Mouse (Mus musculus): ENCODE measurements at regions not wholly inside any gene's neighbourhood (a gene's known extent, or its start where the extent isn't known, plus 50 kb on each side); places are given as distances from the start of the nearest gene placed in this dataset.
"Not testable (repeated sequence)": the region's sequence is repeated elsewhere in the genome, so short reads cannot be mapped to it uniquely, and the experiment has no call there.

GRCm38 (mm10) chr6:140231537-140231936 is 190.3 kb upstream of the Plcz1 start:
- DNase-seq (ENCODE audit: low spot score in 2 of 2): no peak

GRCm38 (mm10) chr6:140229295-140229694 is 188.0 kb upstream of the Plcz1 start:
- DNase-seq (ENCODE audit: low spot score in 2 of 2): no peak

GRCm38 (mm10) chr6:140228741-140229140 is 187.5 kb upstream of the Plcz1 start:
- no peak for DNase-seq (ENCODE audit: low spot score in 2 of 2)

- DNase-seq (ENCODE audit: low spot score in 2 of 2): no peak
Measured at GRCm38 (mm10) chr6:140222534-140223324, 181.5 kb upstream of the Plcz1 start.

- DNase-seq (ENCODE audit: low spot score in 2 of 2): peak in 1 of 2 experiments; percentile 12
Measured at GRCm38 (mm10) chr6:140221653-140222272, 180.5 kb upstream of the Plcz1 start.

GRCm38 (mm10) chr6:140218789-140219188 is 177.5 kb upstream of the Plcz1 start:
- no peak for DNase-seq (ENCODE audit: low spot score in 2 of 2)

- DNase-seq (ENCODE audit: low spot score in 2 of 2): no peak
Measured at GRCm38 (mm10) chr6:140212403-140212802, 171.1 kb upstream of the Plcz1 start.

GRCm38 (mm10) chr6:140210141-140210540 is 168.9 kb upstream of the Plcz1 start:
- DNase-seq (ENCODE audit: low spot score in 2 of 2): peak in 1 of 2 experiments; percentile 9

GRCm38 (mm10) chr6:140209083-140209482 is 167.8 kb upstream of the Plcz1 start:
- DNase-seq (ENCODE audit: low spot score in 2 of 2): no peak

- DNase-seq (ENCODE audit: low spot score in 2 of 2): no peak
Measured at GRCm38 (mm10) chr6:140208375-140208774, 167.1 kb upstream of the Plcz1 start.

- not testable (repeated sequence) for DNase-seq (ENCODE audit: low spot score in 2 of 2)
Measured at GRCm38 (mm10) chr6:140206676-140207075, 165.4 kb upstream of the Plcz1 start.

- no peak for DNase-seq (ENCODE audit: low spot score in 2 of 2)
Measured at GRCm38 (mm10) chr6:140201356-140201755, 160.1 kb upstream of the Plcz1 start.

GRCm38 (mm10) chr6:140200322-140200721 is 159.1 kb upstream of the Plcz1 start:
- DNase-seq (ENCODE audit: low spot score in 2 of 2): no peak

- DNase-seq (ENCODE audit: low spot score in 2 of 2): no peak
Measured at GRCm38 (mm10) chr6:140198036-140198435, 156.8 kb upstream of the Plcz1 start.

GRCm38 (mm10) chr6:140197113-140197675 is 155.9 kb upstream of the Plcz1 start:
- DNase-seq (ENCODE audit: low spot score in 2 of 2): no peak

- DNase-seq (ENCODE audit: low spot score in 2 of 2): peak in 1 of 2 experiments; percentile 32
Measured at GRCm38 (mm10) chr6:140194276-140194675, 153.0 kb upstream of the Plcz1 start.

- DNase-seq (ENCODE audit: low spot score in 2 of 2): peak in 1 of 2 experiments; percentile 23
Measured at GRCm38 (mm10) chr6:140193084-140193939, 152.1 kb upstream of the Plcz1 start.

- DNase-seq (ENCODE audit: low spot score in 2 of 2): no peak
Measured at GRCm38 (mm10) chr6:140192526-140192925, 151.3 kb upstream of the Plcz1 start.

- no peak for DNase-seq (ENCODE audit: low spot score in 2 of 2)
Measured at GRCm38 (mm10) chr6:140191341-140191740, 150.1 kb upstream of the Plcz1 start.

GRCm38 (mm10) chr6:140189601-140190000 is 148.3 kb upstream of the Plcz1 start:
- no peak for DNase-seq (ENCODE audit: low spot score in 2 of 2)

- no peak for DNase-seq (ENCODE audit: low spot score in 2 of 2)
Measured at GRCm38 (mm10) chr6:140187733-140188132, 146.5 kb upstream of the Plcz1 start.

- no peak for DNase-seq (ENCODE audit: low spot score in 2 of 2)
Measured at GRCm38 (mm10) chr6:140187106-140187505, 145.8 kb upstream of the Plcz1 start.

Measured in left cerebral cortex, adult 8-10 months (tissue).